Comparison of ENCODE assay signal across 29 mouse cellular contexts in genomic region chr2:61662833-61663232, GRCm38 (mm10). TPM values are rescaled to one million over a fixed set of nuclear protein-coding genes. Genes with fewer than 3 reads are reported as not detected.
DNase-seq lines count a peak whose midpoint lies in the region; ATAC-seq and TF ChIP-seq lines count a peak whose summit lies in the region.
"Had no signal": no experiment of that assay in that cellular context is flagged by ENCODE, and none has a peak within 500 bp of the region (broad histone marks: within the 10 kb centered on the region; RNA-seq: fewer than 3 reads in every experiment).

No protein-coding gene starts in this region.

- no peaks in the 10 kb centered on the region for H3K9me3 ChIP-seq in forebrain, embryonic 12.5 days
- H3K9me3 ChIP-seq in forebrain, embryonic 10.5 days = no peaks in the 10 kb centered on the region
- no peaks in the 10 kb centered on the region for H3K9me3 ChIP-seq in heart, embryonic 15.5 days (replicated peaks)
- no peaks in the 10 kb centered on the region for H3K9me3 ChIP-seq in heart, embryonic 10.5 days
- H3K9me3 ChIP-seq in lung, embryonic 14.5 days (ENCODE audit: low read depth, low read length) = no peaks in the 10 kb centered on the region
- no peaks in the 10 kb centered on the region for H3K9me3 ChIP-seq in forebrain, embryonic 16.5 days (ENCODE audit: control insufficient read depth, low read length)
- H3K9me3 ChIP-seq: embryonic facial prominence, embryonic 13.5 days; hindbrain, embryonic 10.5 days; hindbrain, embryonic 15.5 days; limb, embryonic 13.5 days; midbrain, embryonic 13.5 days; neural tube, embryonic 13.5 days had no signal

- no peak overlapping the region for H3K4me3 ChIP-seq in forebrain, embryonic 12.5 days (replicated peaks)
- H3K4me3 ChIP-seq in forebrain, embryonic 10.5 days = no peak overlapping the region
- H3K4me3 ChIP-seq in heart, embryonic 15.5 days = no peak overlapping the region
- H3K4me3 ChIP-seq in heart, embryonic 10.5 days = no peak overlapping the region
- H3K4me3 ChIP-seq in lung, embryonic 14.5 days (ENCODE audit: low read depth, low read length) = no peak overlapping the region
- no peak overlapping the region for H3K4me3 ChIP-seq in forebrain, embryonic 16.5 days (replicated peaks; ENCODE audit: low read length)
- H3K4me3 ChIP-seq: embryonic facial prominence, embryonic 13.5 days; hindbrain, embryonic 10.5 days; hindbrain, embryonic 15.5 days; limb, embryonic 13.5 days; midbrain, embryonic 13.5 days; neural tube, embryonic 13.5 days had no signal

- no peaks in the 10 kb centered on the region for H3K27me3 ChIP-seq in forebrain, embryonic 12.5 days
- peaks cover 24% of the 10 kb centered on the region for H3K27me3 ChIP-seq in forebrain, embryonic 10.5 days (ENCODE audit: poor library complexity, severe bottlenecking)
- no peaks in the 10 kb centered on the region for H3K27me3 ChIP-seq in heart, embryonic 15.5 days
- H3K27me3 ChIP-seq in heart, embryonic 10.5 days (ENCODE audit: insufficient read depth, poor library complexity, severe bottlenecking) = no peaks in the 10 kb centered on the region
- H3K27me3 ChIP-seq in lung, embryonic 14.5 days (ENCODE audit: insufficient read depth, low read length) = no peaks in the 10 kb centered on the region
- H3K27me3 ChIP-seq in forebrain, embryonic 16.5 days (replicated peaks; ENCODE audit: control insufficient read depth, insufficient read depth, low read length) = no peaks in the 10 kb centered on the region
- H3K27me3 ChIP-seq: CH12.LX; embryonic facial prominence, embryonic 13.5 days; hindbrain, embryonic 15.5 days; neural tube, embryonic 13.5 days had no signal

- H3K9ac ChIP-seq in forebrain, embryonic 12.5 days = no peak overlapping the region
- no peak overlapping the region for H3K9ac ChIP-seq in heart, embryonic 15.5 days
- H3K9ac ChIP-seq in lung, embryonic 14.5 days = no peak overlapping the region
- H3K9ac ChIP-seq in forebrain, embryonic 16.5 days (replicated peaks; ENCODE audit: low read depth, low read length) = no peak overlapping the region
- H3K9ac ChIP-seq: embryonic facial prominence, embryonic 13.5 days; hindbrain, embryonic 15.5 days; limb, embryonic 13.5 days; midbrain, embryonic 13.5 days; neural tube, embryonic 13.5 days had no signal

- TF ChIP-seq CTCF in lung, embryonic 14.5 days (IDR thresholded peaks at IDR 0.05; ENCODE audit: low read depth) = no peak

- H3K4me2 ChIP-seq in forebrain, embryonic 12.5 days = no peak overlapping the region
- H3K4me2 ChIP-seq in heart, embryonic 15.5 days = no peak overlapping the region
- no peak overlapping the region for H3K4me2 ChIP-seq in lung, embryonic 14.5 days
- no peak overlapping the region for H3K4me2 ChIP-seq in forebrain, embryonic 16.5 days (ENCODE audit: low read length)
- H3K4me2 ChIP-seq: embryonic facial prominence, embryonic 13.5 days; limb, embryonic 13.5 days; midbrain, embryonic 13.5 days; neural tube, embryonic 13.5 days had no signal

- H3K4me1 ChIP-seq in forebrain, embryonic 12.5 days = no peaks in the 10 kb centered on the region
- H3K4me1 ChIP-seq in forebrain, embryonic 10.5 days = no peaks in the 10 kb centered on the region
- H3K4me1 ChIP-seq in heart, embryonic 15.5 days (replicated peaks) = no peaks in the 10 kb centered on the region
- no peaks in the 10 kb centered on the region for H3K4me1 ChIP-seq in heart, embryonic 10.5 days
- no peaks in the 10 kb centered on the region for H3K4me1 ChIP-seq in lung, embryonic 14.5 days (ENCODE audit: insufficient read depth)
- peaks cover 22% of the 10 kb centered on the region for H3K4me1 ChIP-seq in forebrain, embryonic 16.5 days (replicated peaks; ENCODE audit: control insufficient read depth, insufficient read depth, low read length)
- H3K4me1 ChIP-seq: embryonic facial prominence, embryonic 13.5 days; hindbrain, embryonic 10.5 days; limb, embryonic 13.5 days had no signal

- ATAC-seq in forebrain, embryonic 12.5 days (ENCODE audit: low FRiP score) = no peak
- ATAC-seq in heart, embryonic 15.5 days (replicated peaks; ENCODE audit: insufficient number of reproducible peaks, insufficient read depth, low FRiP score, low read depth) = no peak
- no peak for ATAC-seq in lung, embryonic 14.5 days (ENCODE audit: insufficient read depth)
- no peak for ATAC-seq in forebrain, embryonic 16.5 days
- ATAC-seq: activated CD4-positive, CD25-positive, alpha-beta regulatory T cell, adult 4 months; inflammation-experienced regulatory T-cells, adult 6 months; midbrain, embryonic 13.5 days had no signal

- 85% methylated on average over 10 of the region's 10 CpGs for WGBS in forebrain, embryonic 12.5 days
- 88% methylated on average over 10 of the region's 10 CpGs for WGBS in forebrain, embryonic 10.5 days
- 56% methylated on average over 10 of the region's 10 CpGs for WGBS in heart, embryonic 15.5 days
- 69% methylated on average over 10 of the region's 10 CpGs for WGBS in heart, embryonic 10.5 days
- 70% methylated on average over 10 of the region's 10 CpGs for WGBS in lung, embryonic 14.5 days
- 54% methylated on average over 10 of the region's 10 CpGs for WGBS in forebrain, embryonic 16.5 days

- H3K27ac ChIP-seq in forebrain, embryonic 12.5 days = peak overlapping the region; percentile 56
- H3K27ac ChIP-seq in forebrain, embryonic 10.5 days = no peak overlapping the region
- peak overlapping the region; percentile 53; the same call in 1 of the 2 replicates for H3K27ac ChIP-seq in heart, embryonic 15.5 days
- no peak overlapping the region for H3K27ac ChIP-seq in heart, embryonic 10.5 days
- H3K27ac ChIP-seq in lung, embryonic 14.5 days (ENCODE audit: low read depth) = no peak overlapping the region
- H3K27ac ChIP-seq in forebrain, embryonic 16.5 days (ENCODE audit: low read length) = peak overlapping the region; percentile 87
- H3K27ac ChIP-seq: embryonic facial prominence, embryonic 13.5 days; hindbrain, embryonic 10.5 days; hindbrain, embryonic 15.5 days; kidney, postnatal 0 days; limb, embryonic 13.5 days; macrophage; midbrain, embryonic 13.5 days; neural tube, embryonic 13.5 days; stomach, postnatal 0 days had no signal

- no peak for DNase-seq in forebrain, embryonic 10.5 days (ENCODE audit: extremely low spot score, low spot score)
- no peak for DNase-seq in heart, embryonic 10.5 days (ENCODE audit: low spot score)
- DNase-seq in lung, embryonic 14.5 days = peak; percentile 9
- DNase-seq in lung, postnatal 14 days = no peak
- no peak for DNase-seq in urinary bladder, postnatal 36 days (ENCODE audit: low spot score in 2 of 2)
- DNase-seq: adrenal gland, adult 2 months; adrenal gland, postnatal 36 days; cerebellum, adult 18-20 months; gastrocnemius, postnatal 14 days; kidney, adult 11 months; kidney, postnatal 4 days; lung, adult 2 months; right cerebral cortex, postnatal 4 days; thymus, postnatal 4 days had no signal

- H3K36me3 ChIP-seq in forebrain, embryonic 12.5 days (replicated peaks) = no peaks in the 10 kb centered on the region
- H3K36me3 ChIP-seq in forebrain, embryonic 10.5 days (replicated peaks) = no peaks in the 10 kb centered on the region
- H3K36me3 ChIP-seq in heart, embryonic 15.5 days = no peaks in the 10 kb centered on the region
- no peaks in the 10 kb centered on the region for H3K36me3 ChIP-seq in heart, embryonic 10.5 days
- no peaks in the 10 kb centered on the region for H3K36me3 ChIP-seq in lung, embryonic 14.5 days (ENCODE audit: insufficient read depth)
- H3K36me3 ChIP-seq in forebrain, embryonic 16.5 days (ENCODE audit: control insufficient read depth, insufficient read depth) = no peaks in the 10 kb centered on the region
- H3K36me3 ChIP-seq: embryonic facial prominence, embryonic 13.5 days; hindbrain, embryonic 10.5 days; hindbrain, embryonic 15.5 days; limb, embryonic 13.5 days; midbrain, embryonic 13.5 days; neural tube, embryonic 13.5 days had no signal

RNA-seq across cellular contexts. Expression of gene Psmd14, which starts 48.7 kb away (rescaled TPM):
- 265 and 271 TPM in 2 replicates for polyA plus RNA-seq in forebrain, embryonic 12.5 days (2016; fragmentation: Nextera tagmentation; extraction: Ambion mirVana)
- polyA plus RNA-seq in forebrain, embryonic 10.5 days (2016; fragmentation: Nextera tagmentation; extraction: Ambion mirVana) = 287 and 291 TPM in 2 replicates
- polyA plus RNA-seq in heart, embryonic 15.5 days (2015; fragmentation: Nextera tagmentation; extraction: Ambion mirVana) = 111 and 118 TPM in 2 replicates
- polyA plus RNA-seq in heart, embryonic 10.5 days (2016; fragmentation: Nextera tagmentation; extraction: Ambion mirVana) = 178 and 206 TPM in 2 replicates
- polyA plus RNA-seq in lung, embryonic 14.5 days (2014; fragmentation: Nextera tagmentation; extraction: Ambion mirVana) = 201 and 205 TPM in 2 replicates
- 253 and 271 TPM in 2 replicates for polyA plus RNA-seq in forebrain, embryonic 16.5 days (2015; fragmentation: Nextera tagmentation; extraction: Ambion mirVana)

Comparison
In these comparisons a context has a peak if more than half of its experiments do, and no peak if none do; other contexts are left out.
1. H3K27ac ChIP-seq: peak in forebrain, embryonic 12.5 days (single experiment), heart, embryonic 15.5 days (single experiment) and forebrain, embryonic 16.5 days (single experiment); none in forebrain, embryonic 10.5 days (single experiment), heart, embryonic 10.5 days (single experiment) and lung, embryonic 14.5 days (single experiment).